Mouse (Mus musculus) stomach, postnatal 0 days (tissue): ENCODE measurements around the gene Cmtm1.

Experiments used
- CTCF ChIP-seq: IDR thresholded peaks from 2 replicates; pipeline ENCODE4 v1.5.1; 2016; ENCODE audit warnings: antibody characterized with exemption, low read depth, mild to moderate bottlenecking, moderate library complexity
- EP300 ChIP-seq: optimal IDR thresholded peaks from 2 replicates; pipeline ENCODE3; 2016; ENCODE audit warnings: antibody characterized with exemption

- TF ChIP-seq CTCF (no peak), EP300 (no peak)
Measured at GRCm38 (mm10) chr8:104348971-104349370, 39.0 kb upstream of the Cmtm1 start.
